Mouse (Mus musculus) left cerebral cortex, adult 9 months (tissue): ENCODE measurements around the gene Vwce.

Experiments
- DNase-seq, 2 experiments: peaks; one replicate each; pipeline ENCODE4 v3.0.0; 2022; ENCODE audit warnings: low spot score in 2 of 2

The Vwce gene

GRCm38 (mm10) chr19:10689470-10690166, 55.6 kb downstream of the Vwce start:
- DNase-seq, result no peak

- DNase-seq, result no peak
These were observed 56.3 kb downstream of the Vwce start for GRCm38 (mm10) chr19:10690336-10690735.

GRCm38 (mm10) chr19:10691121-10691520, 57.1 kb downstream of the Vwce start:
- DNase-seq, result no peak

- no peak for DNase-seq
These were observed 57.6 kb downstream of the Vwce start for GRCm38 (mm10) chr19:10691660-10692059.

GRCm38 (mm10) chr19:10692361-10692760, 58.3 kb downstream of the Vwce start:
- no peak for DNase-seq

GRCm38 (mm10) chr19:10693926-10694682, 60.1 kb downstream of the Vwce start:
- DNase-seq, result no peak

- no peak for DNase-seq
These were observed 61.8 kb downstream of the Vwce start for GRCm38 (mm10) chr19:10695801-10696200.

GRCm38 (mm10) chr19:10698131-10698991, 64.3 kb downstream of the Vwce start:
- DNase-seq, result no peak

GRCm38 (mm10) chr19:10699851-10700250, 65.8 kb downstream of the Vwce start:
- DNase-seq, result no peak

GRCm38 (mm10) chr19:10701013-10701726, 67.2 kb downstream of the Vwce start:
- no peak for DNase-seq

GRCm38 (mm10) chr19:10702125-10702524, 68.1 kb downstream of the Vwce start:
- DNase-seq, result no peak

- DNase-seq, result no peak
These were observed 69.5 kb downstream of the Vwce start for GRCm38 (mm10) chr19:10703470-10703869.

GRCm38 (mm10) chr19:10707087-10707875, 73.3 kb downstream of the Vwce start:
- DNase-seq, result no peak

GRCm38 (mm10) chr19:10707881-10708280, 73.9 kb downstream of the Vwce start:
- DNase-seq, result no peak

- no peak for DNase-seq
These were observed 74.9 kb downstream of the Vwce start for GRCm38 (mm10) chr19:10708900-10709299.

- DNase-seq, result peak; percentile 78 to 99
These were observed 75.5 kb downstream of the Vwce start for GRCm38 (mm10) chr19:10709360-10710087.

- peak in 1 of 2 experiments; percentile 82 for DNase-seq
These were observed 76.1 kb downstream of the Vwce start for GRCm38 (mm10) chr19:10710088-10710511.

- DNase-seq, result no peak
These were observed 76.7 kb downstream of the Vwce start for GRCm38 (mm10) chr19:10710751-10711150.

GRCm38 (mm10) chr19:10712194-10712593, 78.2 kb downstream of the Vwce start:
- no peak for DNase-seq

GRCm38 (mm10) chr19:10712646-10713045, 78.6 kb downstream of the Vwce start:
- no peak for DNase-seq
